Mouse (Mus musculus) kidney, adult 11 months (tissue): ENCODE results near the gene Atg2b.

Experiments
- DNase-seq: peaks from one replicate; pipeline ENCODE4 v3.0.0; 2022

Gene Atg2b

GRCm38 (mm10) chr12:105678762-105679161 lies 6.2 kb downstream of the Atg2b start:
- DNase-seq: no peak

GRCm38 (mm10) chr12:105678211-105678610 lies 6.8 kb downstream of the Atg2b start:
- no peak for DNase-seq

- DNase-seq: no peak
Measured at GRCm38 (mm10) chr12:105676274-105676673, 8.7 kb downstream of the Atg2b start.

GRCm38 (mm10) chr12:105655850-105656249 lies 29.2 kb downstream of the Atg2b start:
- DNase-seq: no peak

- no peak for DNase-seq
Measured at GRCm38 (mm10) chr12:105642770-105643321, 42.2 kb downstream of the Atg2b start.

- no peak for DNase-seq
Measured at GRCm38 (mm10) chr12:105637554-105637953, 47.5 kb downstream of the Atg2b start.

- no peak for DNase-seq
Measured at GRCm38 (mm10) chr12:105636551-105636950, 48.5 kb downstream of the Atg2b start.

GRCm38 (mm10) chr12:105634374-105635067 lies 50.5 kb downstream of the Atg2b start:
- no peak for DNase-seq

- DNase-seq: no peak
Measured at GRCm38 (mm10) chr12:105625798-105626197, 59.2 kb downstream of the Atg2b start.

GRCm38 (mm10) chr12:105622981-105623539 lies 62.0 kb downstream of the Atg2b start:
- DNase-seq: no peak

- no peak for DNase-seq
Measured at GRCm38 (mm10) chr12:105622048-105622447, 63.0 kb downstream of the Atg2b start.

GRCm38 (mm10) chr12:105613559-105613958 lies 71.5 kb downstream of the Atg2b start:
- no peak for DNase-seq

- DNase-seq: peak; percentile 12
Measured at GRCm38 (mm10) chr12:105611748-105612147, 73.3 kb downstream of the Atg2b start.

GRCm38 (mm10) chr12:105611045-105611444 lies 74.0 kb downstream of the Atg2b start:
- no peak for DNase-seq

GRCm38 (mm10) chr12:105606881-105607280 lies 78.1 kb downstream of the Atg2b start:
- DNase-seq: no peak

GRCm38 (mm10) chr12:105605212-105605611 lies 79.8 kb downstream of the Atg2b start:
- no peak for DNase-seq

GRCm38 (mm10) chr12:105603904-105604303 lies 81.1 kb downstream of the Atg2b start:
- DNase-seq: no peak

GRCm38 (mm10) chr12:105602581-105603210 lies 82.3 kb downstream of the Atg2b start, which contains the start of gene Bdkrb1:
Gene Bdkrb1 (plus strand): TSS chr12:105603085.
- DNase-seq: no peak

GRCm38 (mm10) chr12:105601586-105601985 lies 83.4 kb downstream of the Atg2b start:
- DNase-seq: no peak

- DNase-seq: no peak
Measured at GRCm38 (mm10) chr12:105599098-105599497, 85.9 kb downstream of the Atg2b start.

GRCm38 (mm10) chr12:105598503-105598902 lies 86.5 kb downstream of the Atg2b start:
- DNase-seq: no peak

- DNase-seq: no peak
Measured at GRCm38 (mm10) chr12:105597135-105597534, 87.9 kb downstream of the Atg2b start.

- no peak for DNase-seq
Measured at GRCm38 (mm10) chr12:105593471-105593870, 91.5 kb downstream of the Atg2b start.

- DNase-seq: no peak
Measured at GRCm38 (mm10) chr12:105592361-105592761, 92.7 kb downstream of the Atg2b start.
